Mouse (Mus musculus) heart, postnatal 0 days (tissue): ENCODE measurements around the gene Ttll6. TPM values are rescaled to one million over a fixed set of nuclear protein-coding genes. Genes with fewer than 3 reads are reported as not detected.

ENCODE experiments used
- ATAC-seq: fragments of 200-750 bp; cut with Nextera tagmentation; 2 replicates; pipeline ENCODE4 v1.8.0; 2017; ENCODE audit warnings: low read depth, moderate number of reproducible peaks, moderate library complexity; ENCODE audit not compliant: insufficient read depth
- DNase-seq: peaks from one replicate; pipeline ENCODE4 v3.0.0-alpha.2; 2016; ENCODE audit warnings: low spot score
- H3K27ac ChIP-seq: fragments of 300-500 bp; sonication (generic); 2 replicates; pipeline ENCODE4 v1.5.1; 2014; ENCODE audit warnings: low read depth, mild to moderate bottlenecking
- H3K27me3 ChIP-seq: fragments of 300-500 bp; sonication (generic); 2 replicates; pipeline ENCODE4 v1.6.1; 2014; ENCODE audit warnings: low read length, mixed read lengths; ENCODE audit not compliant: control insufficient read depth, insufficient read depth
- H3K36me3 ChIP-seq: fragments of 300-500 bp; sonication (generic); replicated peaks from 2 replicates; pipeline ENCODE4 v1.6.1; 2014; ENCODE audit warnings: low read length, mixed read lengths; ENCODE audit not compliant: control insufficient read depth, insufficient read depth
- H3K4me1 ChIP-seq: fragments of 300-500 bp; sonication (generic); 2 replicates; pipeline ENCODE4 v1.6.1; 2014; ENCODE audit warnings: antibody characterized with exemption; ENCODE audit not compliant: control insufficient read depth, insufficient read depth
- H3K4me2 ChIP-seq: fragments of 300-500 bp; sonication (generic); 2 replicates; pipeline ENCODE4 v1.6.1; 2014; ENCODE audit warnings: low read depth, mild to moderate bottlenecking, low read length, moderate library complexity
- H3K4me3 ChIP-seq: fragments of 300-500 bp; sonication (generic); 2 replicates; pipeline ENCODE4 v1.5.1; 2014; ENCODE audit warnings: low read depth, low read length
- H3K9ac ChIP-seq: fragments of 300-500 bp; sonication (generic); replicated peaks from 2 replicates; pipeline ENCODE4 v1.6.1; 2014; ENCODE audit warnings: low read depth, low read length, mixed read lengths
- H3K9me3 ChIP-seq: fragments of 300-500 bp; sonication (generic); replicated peaks from 2 replicates; pipeline ENCODE4 v1.6.1; 2016; ENCODE audit warnings: low read length; ENCODE audit not compliant: control insufficient read depth
- CTCF ChIP-seq: IDR thresholded peaks from 2 replicates; pipeline ENCODE4 v1.5.1; 2016; ENCODE audit warnings: antibody characterized with exemption, control low read depth, low read depth
- EP300 ChIP-seq: IDR thresholded peaks from 2 replicates; pipeline ENCODE4 v1.6.1; 2016; ENCODE audit warnings: antibody characterized with exemption, low read depth
- WGBS: fragments of 180-500 bp; shearing (Covaris S2); extraction: QIAGEN DNeasy Blood & Tissue Kit; methylation state at CpG from one replicate; pipeline ENCODE4 v1.1.7; 2014; 5-methylcytosine and 5-hydroxymethylcytosine counted together
- polyA plus RNA-seq: library from polyadenylated mRNA; unstranded; fragments of >200 nt; fragmentation: Nextera tagmentation; extraction: Ambion mirVana; gene quantifications from 2 replicates; pipeline ENCODE4 v1.2.1, GENCODE M21; 2015
- total RNA-seq: library from RNA; depleted of rRNA; stranded (reverse); fragments of >200 nt; gene quantifications from 2 replicates; pipeline ENCODE4 v1.2.3, GENCODE M21; 2014; ENCODE audit warnings: low replicate concordance

The Ttll6 gene
- total and polyA plus RNA-seq, 2 experiments from 2014 or later: not detected

DNA sequence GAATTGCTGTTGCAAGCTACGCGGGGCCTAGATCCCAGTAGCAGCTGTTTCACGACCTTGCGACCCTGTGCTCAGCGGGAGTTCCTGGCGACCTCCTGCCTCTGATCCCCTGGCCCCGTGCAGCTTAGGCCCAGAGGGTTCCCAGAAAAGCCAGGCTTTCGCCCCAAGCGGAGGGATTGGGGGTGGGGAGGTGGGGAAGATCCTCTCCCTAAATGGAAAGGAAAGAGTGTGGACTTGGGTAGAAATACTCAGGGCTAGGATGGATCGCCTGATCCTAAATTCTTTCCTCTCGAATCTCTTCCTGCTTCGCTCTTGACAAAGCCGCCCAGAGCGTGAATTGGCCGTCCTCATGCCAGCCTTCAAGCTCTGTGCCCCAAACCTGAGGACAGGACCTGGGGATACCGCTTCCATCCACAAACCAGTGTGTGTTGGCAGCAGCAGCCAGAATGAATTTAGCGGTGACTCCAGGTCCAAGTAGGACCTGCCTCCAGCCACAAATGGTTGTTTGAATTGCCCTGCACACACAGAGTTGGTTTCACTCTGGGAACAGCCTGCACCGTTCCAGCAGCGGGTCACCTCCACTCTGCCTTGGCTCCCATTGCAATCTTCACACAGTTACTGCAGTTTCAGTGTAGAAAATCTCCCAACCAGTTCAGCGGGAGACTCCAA lies 37.3 kb downstream of the Ttll6 start:
- H3K27ac ChIP-seq: no peak overlapping the region
- DNase-seq (no peak), ATAC-seq (no peak)
- WGBS: 2% methylated on average over 20 of the region's 20 CpGs
- no peaks in the 10 kb centered on the region for H3K4me1 ChIP-seq
- no peak overlapping the region for H3K4me2 ChIP-seq
- no peaks in the 10 kb centered on the region for H3K9me3 ChIP-seq
- no peaks in the 10 kb centered on the region for H3K36me3 ChIP-seq
- TF ChIP-seq CTCF (no peak), EP300 (no peak)
- H3K9ac ChIP-seq: no peak overlapping the region
- H3K4me3 ChIP-seq: no peak overlapping the region; the same call in 1 of the 2 replicates
- H3K27me3 ChIP-seq: peaks cover 100% of the 10 kb centered on the region

DNA sequence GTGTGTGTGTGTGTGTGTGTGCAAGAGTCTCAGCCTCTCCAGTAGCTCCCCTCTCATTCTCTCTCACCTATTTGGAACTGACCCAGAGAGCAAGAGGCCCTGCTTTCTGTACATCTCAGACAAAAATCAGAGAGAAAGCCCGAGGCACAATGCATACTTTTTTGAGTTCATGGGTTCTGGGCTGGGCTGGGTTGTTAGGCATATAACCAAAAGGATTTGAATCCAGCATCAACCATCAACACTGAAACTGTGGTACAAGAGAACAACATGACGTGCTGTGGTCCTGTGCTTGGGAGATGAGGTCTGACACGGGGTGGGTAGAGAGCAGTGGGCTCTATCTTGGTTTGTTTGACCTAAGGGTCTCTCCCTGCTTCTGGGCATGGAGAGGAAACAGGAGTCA lies 38.0 kb downstream of the Ttll6 start:
- Histone ChIP-seq H3K36me3 (no peaks in the 10 kb centered on the region), H3K27me3 (peaks cover 100% of the 10 kb centered on the region), H3K4me1 (no peaks in the 10 kb centered on the region), H3K27ac (no peak overlapping the region), H3K4me2 (no peak overlapping the region), H3K9ac (no peak overlapping the region), H3K4me3 (no peak overlapping the region), H3K9me3 (no peaks in the 10 kb centered on the region)
- WGBS: 8% methylated on average over 3 of the region's 3 CpGs
- DNase-seq (no peak), ATAC-seq (no peak)
- TF ChIP-seq CTCF (no peak), EP300 (no peak)

DNA sequence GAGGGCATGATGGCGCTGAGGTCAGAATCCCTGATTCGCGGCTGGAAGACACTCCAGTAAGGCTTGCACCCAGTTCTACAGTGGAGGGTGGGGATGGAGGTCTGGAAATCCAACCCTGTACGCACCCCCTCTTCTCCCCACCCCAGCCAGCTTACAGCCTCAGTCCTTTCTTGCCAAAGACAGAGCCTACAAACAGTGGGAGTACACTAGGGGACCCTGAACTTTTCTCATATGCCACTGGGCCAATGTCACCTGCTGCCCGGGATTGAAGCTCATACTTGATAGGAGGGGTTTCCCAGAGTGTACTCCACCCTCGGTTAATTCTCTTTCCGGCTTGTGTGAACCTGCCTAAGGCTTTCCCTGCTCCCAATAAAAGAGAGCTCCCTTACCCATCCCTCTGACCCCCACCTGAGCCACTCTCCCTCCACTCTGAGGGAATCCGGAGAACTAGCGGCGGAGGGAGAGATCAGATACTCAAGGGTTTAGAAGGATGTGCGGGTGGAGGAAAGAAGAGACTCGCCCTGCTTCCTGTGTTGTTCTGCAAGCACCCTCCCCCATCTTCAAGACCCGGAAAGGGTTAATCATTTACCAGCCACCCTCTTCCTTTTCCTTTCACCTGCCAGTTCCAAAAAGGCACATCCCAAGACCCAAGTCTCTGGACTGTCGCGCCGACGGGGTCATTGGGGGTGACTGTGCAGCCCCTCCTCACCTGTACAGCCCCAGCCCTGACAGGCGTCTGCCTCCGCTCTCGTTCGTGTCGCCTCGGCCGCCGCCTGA lies 39.1 kb downstream of the Ttll6 start:
- ATAC-seq (no peak), DNase-seq (no peak)
- no peak for TF ChIP-seq EP300
- no peak for TF ChIP-seq CTCF
- 2% methylated on average over 25 of the region's 25 CpGs for WGBS
- Histone ChIP-seq H3K9ac (no peak overlapping the region), H3K27ac (no peak overlapping the region), H3K9me3 (no peaks in the 10 kb centered on the region), H3K4me1 (no peaks in the 10 kb centered on the region), H3K4me2 (no peak overlapping the region), H3K4me3 (no peak overlapping the region), H3K27me3 (peaks cover 100% of the 10 kb centered on the region), H3K36me3 (no peaks in the 10 kb centered on the region)

DNA sequence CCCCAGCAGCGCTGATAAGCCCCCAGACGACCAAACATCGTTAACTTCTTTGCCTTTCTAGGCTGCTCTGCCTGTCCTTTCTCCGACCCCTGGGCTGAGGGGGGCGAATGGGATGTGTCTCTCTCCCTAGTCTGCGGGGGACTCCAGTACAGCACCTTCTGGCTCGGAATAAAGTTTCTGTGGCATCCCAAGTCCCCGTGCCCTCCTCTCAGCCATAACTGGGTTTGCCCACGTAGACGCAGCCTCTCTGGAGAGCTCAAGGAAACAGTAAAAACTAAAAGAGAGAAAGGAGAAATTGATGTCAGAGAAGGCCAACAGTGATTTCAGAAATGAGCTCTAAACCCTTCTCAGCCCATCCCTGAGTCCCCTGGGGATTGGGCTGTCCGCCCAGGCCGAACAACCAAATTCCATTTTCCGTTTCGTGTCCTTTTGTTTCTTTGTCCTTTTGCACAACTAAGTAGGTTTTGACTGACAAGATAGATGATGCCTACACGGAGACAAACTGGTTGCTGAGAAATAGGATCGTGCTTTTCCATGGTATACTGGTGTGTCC lies 39.8 kb downstream of the Ttll6 start:
- no peak for ATAC-seq
- TF ChIP-seq CTCF (no peak), EP300 (no peak)
- 2% methylated on average over 16 of the region's 16 CpGs for WGBS

DNA sequence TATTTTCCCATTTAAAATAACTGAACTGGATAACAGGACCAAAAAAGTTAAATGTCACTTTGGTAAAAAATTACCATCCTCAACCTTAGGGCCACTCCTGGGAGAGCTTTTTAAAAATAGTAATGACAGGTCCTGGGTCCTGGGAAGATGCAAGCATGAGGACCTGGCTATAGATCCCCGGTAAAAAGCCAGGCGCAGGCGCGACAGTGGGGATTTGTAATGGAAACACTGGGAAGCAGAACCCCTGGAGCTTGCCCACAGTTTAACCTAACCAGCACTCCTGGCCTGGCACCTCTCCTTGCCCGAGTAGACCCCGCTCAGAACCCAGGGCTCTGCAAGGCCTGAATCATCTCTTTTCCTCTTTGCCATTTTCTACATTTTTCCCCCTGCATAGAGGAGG lies 41.3 kb downstream of the Ttll6 start:
- TF ChIP-seq EP300 (no peak), CTCF (no peak)
- 7% methylated on average over 6 of the region's 6 CpGs for WGBS
- Histone ChIP-seq H3K9ac (no peak overlapping the region), H3K4me3 (no peak overlapping the region), H3K36me3 (no peaks in the 10 kb centered on the region), H3K27ac (no peak overlapping the region), H3K9me3 (no peaks in the 10 kb centered on the region), H3K4me1 (no peaks in the 10 kb centered on the region), H3K27me3 (peaks cover 100% of the 10 kb centered on the region), H3K4me2 (no peak overlapping the region)
- ATAC-seq (no peak), DNase-seq (no peak)

More for the DNA sequence above, 39.8 kb downstream of the Ttll6 start:
- DNase-seq: no peak
- H3K4me1 ChIP-seq: no peaks in the 10 kb centered on the region
- no peaks in the 10 kb centered on the region for H3K36me3 ChIP-seq
- no peak overlapping the region for H3K4me3 ChIP-seq
- H3K9me3 ChIP-seq: no peaks in the 10 kb centered on the region
- H3K9ac ChIP-seq: no peak overlapping the region
- H3K4me2 ChIP-seq: no peak overlapping the region
- no peak overlapping the region for H3K27ac ChIP-seq
- peaks cover 100% of the 10 kb centered on the region for H3K27me3 ChIP-seq
